Mouse (Mus musculus) forebrain, postnatal 0 days (tissue): Measurements from ENCODE around the gene Eif2d. TPM values are rescaled to one million over a fixed set of nuclear protein-coding genes. Genes with fewer than 3 reads are reported as not detected.

ENCODE experiments used
- ATAC-seq: fragments of 200-750 bp; cut with Nextera tagmentation; 2 replicates; pipeline ENCODE4 v1.8.0; 2017; ENCODE audit warnings: mild to moderate bottlenecking, moderate library complexity
- DNase-seq: peaks from one replicate; pipeline ENCODE4 v3.0.0-alpha.2; 2015
- H3K27ac ChIP-seq: fragments of 300-500 bp; sonication (generic); 2 replicates; pipeline ENCODE4 v1.5.1; 2014; ENCODE audit warnings: low read depth, mild to moderate bottlenecking, antibody characterized with exemption, low read length, moderate library complexity, mixed read lengths
- H3K27me3 ChIP-seq: fragments of 300-500 bp; sonication (generic); 2 replicates; pipeline ENCODE4 v1.6.1; 2014; ENCODE audit warnings: mild to moderate bottlenecking, low read length, mixed read lengths; ENCODE audit not compliant: insufficient read depth
- H3K36me3 ChIP-seq: fragments of 300-500 bp; sonication (generic); 2 replicates; pipeline ENCODE4 v1.6.1; 2014; ENCODE audit warnings: mild to moderate bottlenecking, moderate library complexity; ENCODE audit not compliant: insufficient read depth
- H3K4me1 ChIP-seq: fragments of 300-500 bp; sonication (generic); 2 replicates; pipeline ENCODE4 v1.6.1; 2014; ENCODE audit warnings: antibody characterized with exemption; ENCODE audit not compliant: insufficient read depth
- H3K4me2 ChIP-seq: fragments of 300-500 bp; sonication (generic); 2 replicates; pipeline ENCODE4 v1.6.1; 2014; ENCODE audit warnings: low read depth, mild to moderate bottlenecking, moderate library complexity
- H3K4me3 ChIP-seq: fragments of 300-500 bp; sonication (generic); 2 replicates; pipeline ENCODE4 v1.5.1; 2014; ENCODE audit warnings: low read depth, low read length, mixed read lengths
- H3K9ac ChIP-seq: fragments of 300-500 bp; sonication (generic); 2 replicates; pipeline ENCODE4 v1.6.1; 2014; ENCODE audit warnings: mild to moderate bottlenecking
- H3K9me3 ChIP-seq: fragments of 300-500 bp; sonication (generic); 2 replicates; pipeline ENCODE4 v1.6.1; 2016; ENCODE audit warnings: low read length
- CTCF ChIP-seq: sonication (generic); IDR thresholded peaks from 2 replicates; pipeline ENCODE4 v1.5.1; 2016; ENCODE audit warnings: antibody characterized with exemption, control low read depth, low read depth
- WGBS: fragments of 180-500 bp; shearing (Covaris S2); extraction: QIAGEN DNeasy Blood & Tissue Kit; methylation state at CpG from one replicate; pipeline ENCODE4 v1.1.7; 2014; 5-methylcytosine and 5-hydroxymethylcytosine counted together
- polyA plus RNA-seq: library from polyadenylated mRNA; unstranded; fragments of >200 nt; fragmentation: Nextera tagmentation; extraction: Ambion mirVana; gene quantifications from 2 replicates; pipeline ENCODE4 v1.2.1, GENCODE M21; 2015
- total RNA-seq: library from RNA; depleted of rRNA; stranded (reverse); fragments of >200 nt; gene quantifications from 2 replicates; pipeline ENCODE4 v1.2.3, GENCODE M21; 2014

Eif2d gene
- total and polyA plus RNA-seq, 2 experiments from 2014 or later: 41.6 to 49.3 TPM

DNA sequence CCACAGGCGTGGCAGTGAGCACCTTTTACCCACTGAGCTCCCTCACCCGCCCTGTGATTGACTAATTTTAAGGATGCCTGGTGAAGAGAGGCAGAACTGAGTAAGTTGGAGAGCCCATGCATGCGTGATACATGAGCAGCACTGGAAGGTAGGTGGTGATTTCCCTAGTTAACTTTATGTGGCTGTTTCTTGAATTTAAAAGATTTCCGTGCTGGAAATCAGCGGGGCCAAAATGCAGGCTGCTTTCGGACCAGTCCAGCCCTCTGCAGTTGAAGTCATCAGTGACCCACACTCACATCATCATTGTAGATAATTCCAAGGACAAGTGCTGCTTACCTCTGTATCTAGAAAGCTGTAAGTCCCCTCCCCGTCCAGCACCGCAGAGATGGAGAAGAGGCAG lies 22.8 kb downstream of the Eif2d start:
- peaks cover 81% of the 10 kb centered on the region for H3K36me3 ChIP-seq
- no peak overlapping the region for H3K4me3 ChIP-seq
- H3K9me3 ChIP-seq: no peaks in the 10 kb centered on the region
- TF ChIP-seq CTCF: no peak
- no peaks in the 10 kb centered on the region for H3K27me3 ChIP-seq
- no peak overlapping the region for H3K4me2 ChIP-seq
- DNase-seq: no peak
- WGBS: 98% methylated on average over 8 of the region's 8 CpGs
- no peaks in the 10 kb centered on the region for H3K4me1 ChIP-seq
- no peak overlapping the region for H3K9ac ChIP-seq
- no peak for ATAC-seq
- H3K27ac ChIP-seq: no peak overlapping the region

DNA sequence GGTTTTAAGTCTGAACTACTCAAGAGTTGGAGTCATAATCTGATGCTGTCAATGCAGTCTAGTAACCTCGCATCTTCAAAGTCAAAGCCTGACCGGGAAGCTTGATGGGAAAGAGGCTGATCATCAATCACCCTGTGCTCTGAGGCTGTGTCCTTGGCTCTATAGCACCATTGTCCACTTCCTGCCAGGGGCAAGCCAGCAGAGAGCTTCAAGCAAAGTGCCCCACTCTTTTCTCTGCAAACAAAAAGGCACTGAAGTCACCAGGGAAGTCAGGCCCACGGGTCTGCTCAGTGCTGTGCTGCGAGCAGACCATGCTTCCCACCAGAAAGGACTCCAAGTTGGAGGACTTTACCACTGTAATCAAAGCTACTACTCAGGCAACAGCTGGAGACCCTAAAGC lies 24.3 kb downstream of the Eif2d start:
- Histone ChIP-seq H3K4me1 (no peaks in the 10 kb centered on the region), H3K9ac (no peak overlapping the region), H3K4me2 (no peak overlapping the region), H3K36me3 (peaks cover 70% of the 10 kb centered on the region), H3K9me3 (no peaks in the 10 kb centered on the region), H3K27ac (no peak overlapping the region), H3K27me3 (no peaks in the 10 kb centered on the region), H3K4me3 (no peak overlapping the region)
- TF ChIP-seq CTCF: no peak
- ATAC-seq (no peak), DNase-seq (no peak)
- WGBS: 85% methylated on average over 4 of the region's 4 CpGs

DNA sequence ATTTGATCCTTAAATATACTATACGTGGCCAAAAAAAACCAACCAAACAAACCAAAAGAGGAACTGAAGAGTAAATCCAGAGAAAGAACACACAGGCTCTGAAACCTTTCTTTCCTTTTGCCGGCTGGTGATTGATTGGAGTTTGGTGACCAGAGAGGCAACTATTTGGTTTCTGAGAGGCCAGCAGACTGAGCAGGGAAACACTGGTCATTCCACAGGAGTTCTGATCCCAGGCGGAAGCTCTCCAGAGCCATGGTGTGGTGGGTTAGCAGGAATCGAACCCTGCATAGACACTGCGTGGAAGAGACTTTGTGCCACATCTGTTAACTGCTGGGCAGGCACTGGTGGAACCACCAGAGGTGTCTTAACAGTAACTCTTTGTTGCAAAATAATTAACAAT lies 25.1 kb downstream of the Eif2d start:
- no peak for DNase-seq
- no peaks in the 10 kb centered on the region for H3K9me3 ChIP-seq
- H3K36me3 ChIP-seq: peaks cover 63% of the 10 kb centered on the region
- no peak overlapping the region for H3K4me3 ChIP-seq
- H3K9ac ChIP-seq: no peak overlapping the region
- no peaks in the 10 kb centered on the region for H3K27me3 ChIP-seq
- ATAC-seq: no peak
- H3K27ac ChIP-seq: no peak overlapping the region
- no peaks in the 10 kb centered on the region for H3K4me1 ChIP-seq
- H3K4me2 ChIP-seq: no peak overlapping the region
- WGBS: 93% methylated on average over 5 of the region's 5 CpGs
- no peak for TF ChIP-seq CTCF

DNA sequence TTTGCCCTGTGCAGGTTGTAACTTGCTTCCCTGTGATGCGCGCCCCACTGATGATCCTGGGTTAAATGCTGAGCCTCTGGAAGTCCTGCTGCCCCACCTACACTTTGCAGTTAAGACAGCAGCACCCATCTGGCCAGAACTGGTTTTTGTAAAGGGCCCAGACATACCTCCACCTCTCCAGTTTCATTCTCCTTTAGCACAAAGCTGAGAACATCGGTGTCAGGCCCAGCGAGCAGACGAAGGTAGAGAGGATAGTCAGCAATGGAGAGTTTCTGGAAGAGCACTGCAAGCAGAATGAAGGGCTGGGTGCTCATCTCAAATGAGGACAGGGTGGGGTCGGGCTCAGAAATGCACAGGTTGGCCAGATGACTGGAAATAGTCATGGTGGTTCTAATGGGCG lies 27.4 kb downstream of the Eif2d start:
- DNase-seq: no peak
- ATAC-seq: no peak
- H3K9me3 ChIP-seq: no peaks in the 10 kb centered on the region
- no peak overlapping the region for H3K4me2 ChIP-seq
- H3K36me3 ChIP-seq: peaks cover 46% of the 10 kb centered on the region
- H3K27me3 ChIP-seq: no peaks in the 10 kb centered on the region
- H3K4me1 ChIP-seq: no peaks in the 10 kb centered on the region
- H3K4me3 ChIP-seq: no peak overlapping the region
- no peak for TF ChIP-seq CTCF
- WGBS: 97% methylated on average over 7 of the region's 7 CpGs
- H3K27ac ChIP-seq: no peak overlapping the region
- no peak overlapping the region for H3K9ac ChIP-seq

DNA sequence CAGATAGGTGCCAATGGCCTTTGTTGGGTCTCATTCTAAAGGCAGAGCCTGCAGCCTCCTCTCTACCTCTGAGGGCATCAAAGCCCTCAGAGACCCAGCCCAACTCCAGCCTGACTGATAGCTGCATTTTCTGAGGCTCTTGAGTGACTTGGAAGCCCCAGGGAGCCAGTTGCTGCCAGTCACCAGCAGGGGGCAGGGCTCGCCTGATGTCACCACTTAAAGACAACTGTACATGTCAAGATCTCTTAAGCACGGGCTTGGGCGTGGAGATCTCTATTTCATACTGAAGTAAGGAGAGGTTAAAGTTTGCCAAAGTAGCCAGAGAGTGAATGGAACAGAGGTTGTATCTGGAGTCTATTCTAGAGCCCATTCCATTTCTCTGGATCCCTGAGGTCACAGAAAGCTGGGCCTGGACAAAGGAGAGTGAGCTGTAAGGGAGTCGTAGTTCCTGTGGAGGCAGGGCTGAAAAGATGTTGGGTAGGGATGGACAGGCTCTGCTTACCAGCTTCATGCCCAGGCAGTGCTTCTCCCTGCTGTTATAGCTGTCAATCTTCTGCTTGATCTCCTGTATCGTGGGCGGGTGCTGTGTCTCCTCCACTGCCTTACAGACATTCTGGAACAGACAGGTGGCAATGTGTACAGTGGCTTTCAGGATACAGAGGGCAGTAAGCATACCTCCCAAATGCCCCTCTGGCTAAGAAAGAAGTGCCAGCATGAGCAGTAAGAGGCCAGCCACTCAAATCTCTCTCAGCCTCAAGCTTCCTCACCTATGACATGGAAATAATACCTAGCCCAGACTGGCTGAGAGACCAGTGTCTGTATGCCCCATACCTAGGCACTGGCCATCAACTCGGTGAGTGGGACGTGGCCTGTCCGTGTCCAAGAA lies 28.9 kb downstream of the Eif2d start:
- Histone ChIP-seq H3K9me3 (no peaks in the 10 kb centered on the region), H3K4me2 (no peak overlapping the region), H3K9ac (no peak overlapping the region), H3K27me3 (no peaks in the 10 kb centered on the region), H3K4me1 (no peaks in the 10 kb centered on the region), H3K27ac (no peak overlapping the region), H3K36me3 (peaks cover 31% of the 10 kb centered on the region), H3K4me3 (no peak overlapping the region)
- ATAC-seq (peak; percentile 75), DNase-seq (peak; percentile 87)
- TF ChIP-seq CTCF: peak; percentile 91
- 60% methylated on average over 9 of the region's 9 CpGs for WGBS

DNA sequence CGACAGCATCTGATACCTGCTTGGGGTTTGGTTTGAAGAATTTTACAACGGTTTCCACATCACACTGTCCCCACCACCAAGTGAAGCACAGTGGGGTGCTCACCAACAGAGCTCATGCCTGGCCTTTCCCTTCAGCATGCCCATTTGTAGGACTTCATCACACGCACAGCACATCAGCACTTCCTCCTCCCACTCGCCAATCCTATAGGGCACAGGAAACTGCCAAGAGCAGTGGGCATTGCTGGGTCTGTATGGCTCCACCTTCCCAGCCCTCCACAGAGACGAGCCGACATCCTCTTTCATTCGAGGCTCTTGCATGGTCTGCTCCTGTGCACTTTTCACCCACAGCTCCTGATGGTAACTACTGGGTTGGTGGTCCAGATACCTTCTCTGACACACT lies 30.2 kb downstream of the Eif2d start:
- Histone ChIP-seq H3K27me3 (no peaks in the 10 kb centered on the region), H3K9me3 (no peaks in the 10 kb centered on the region), H3K9ac (no peak overlapping the region), H3K4me3 (no peak overlapping the region), H3K4me1 (no peaks in the 10 kb centered on the region), H3K27ac (no peak overlapping the region), H3K36me3 (peaks cover 18% of the 10 kb centered on the region; the same call in 1 of the 2 replicates), H3K4me2 (no peak overlapping the region)
- ATAC-seq (no peak), DNase-seq (no peak)
- WGBS: 80% methylated on average over 7 of the region's 7 CpGs
- no peak for TF ChIP-seq CTCF

DNA sequence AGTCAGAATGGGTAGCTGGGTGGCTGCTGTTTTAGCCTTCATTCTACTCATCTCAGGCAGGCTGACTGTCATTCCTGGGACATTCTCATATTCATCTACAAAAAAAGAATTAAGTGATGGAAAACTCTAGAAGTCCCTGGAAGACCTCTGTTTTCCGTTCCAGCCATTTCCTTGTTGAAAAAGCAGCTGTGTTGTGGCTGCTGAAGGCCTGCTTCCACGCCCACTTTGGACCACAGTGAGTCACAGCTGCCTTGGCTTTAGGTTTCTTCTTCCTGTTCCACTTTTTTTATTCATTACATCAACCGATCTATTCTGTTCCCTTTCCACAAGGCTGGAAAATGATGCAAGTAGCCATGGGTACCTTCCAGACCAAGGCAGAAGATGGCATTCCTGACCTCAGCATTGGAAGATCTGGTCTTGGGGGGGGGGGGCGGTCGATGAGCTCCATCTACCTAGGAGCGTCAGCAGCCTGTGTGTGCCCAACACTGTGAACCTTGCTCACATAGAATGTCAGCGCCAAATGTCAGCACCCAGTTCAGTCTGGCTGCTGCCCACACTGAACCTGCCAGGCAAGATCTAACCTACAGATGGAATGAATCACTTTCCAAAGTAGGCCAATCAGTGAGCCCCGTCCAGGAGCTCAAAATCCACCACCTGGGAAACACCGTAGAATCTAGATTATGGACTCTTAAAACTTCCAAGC lies 31.4 kb downstream of the Eif2d start:
- Histone ChIP-seq H3K4me1 (no peaks in the 10 kb centered on the region), H3K27ac (no peak overlapping the region), H3K36me3 (peaks cover 13% of the 10 kb centered on the region; the same call in 1 of the 2 replicates), H3K27me3 (no peaks in the 10 kb centered on the region), H3K4me2 (no peak overlapping the region), H3K4me3 (no peak overlapping the region), H3K9me3 (no peaks in the 10 kb centered on the region), H3K9ac (no peak overlapping the region)
- no peak for TF ChIP-seq CTCF
- 87% methylated on average over 9 of the region's 9 CpGs for WGBS
- ATAC-seq (no peak), DNase-seq (no peak)
